Mouse (Mus musculus) kidney, adult 2 months (tissue): Measurements from ENCODE around the gene Ctnna2.

Experiments
- CTCF ChIP-seq: fragments of 200-500 bp; conservative IDR thresholded peaks from 2 replicates; pipeline ENCODE4 v1.5.1; 2011; ENCODE audit warnings: low read depth, mild to moderate bottlenecking, control low read depth, low read length, moderate library complexity, mixed read lengths; ENCODE audit not compliant: insufficient read depth, insufficient read length
- POLR2A ChIP-seq: fragments of 200-500 bp; IDR thresholded peaks from one replicate; pipeline ENCODE4 v1.6.1; 2011; ENCODE audit warnings: low read depth, low read length, control low read depth

GRCm38 (mm10) chr6:77373132-77373531 lies 606.4 kb downstream of the Ctnna2 start:
- TF ChIP-seq CTCF, result no peak
- no peak for TF ChIP-seq POLR2A
